Mouse (Mus musculus) adrenal gland, postnatal 25 days (tissue): ENCODE measurements at regions not wholly inside any gene's neighbourhood (a gene's known extent, or its start where the extent isn't known, plus 50 kb on each side); places are given as distances from the start of the nearest gene placed in this dataset.

Source experiments
- DNase-seq: peaks from one replicate; pipeline ENCODE4 v3.0.0; 2021; ENCODE audit warnings: mixed read lengths

GRCm38 (mm10) chr13:47580144-47580543, 457.7 kb downstream of the Rnf144b start:
- no peak for DNase-seq

DNA sequence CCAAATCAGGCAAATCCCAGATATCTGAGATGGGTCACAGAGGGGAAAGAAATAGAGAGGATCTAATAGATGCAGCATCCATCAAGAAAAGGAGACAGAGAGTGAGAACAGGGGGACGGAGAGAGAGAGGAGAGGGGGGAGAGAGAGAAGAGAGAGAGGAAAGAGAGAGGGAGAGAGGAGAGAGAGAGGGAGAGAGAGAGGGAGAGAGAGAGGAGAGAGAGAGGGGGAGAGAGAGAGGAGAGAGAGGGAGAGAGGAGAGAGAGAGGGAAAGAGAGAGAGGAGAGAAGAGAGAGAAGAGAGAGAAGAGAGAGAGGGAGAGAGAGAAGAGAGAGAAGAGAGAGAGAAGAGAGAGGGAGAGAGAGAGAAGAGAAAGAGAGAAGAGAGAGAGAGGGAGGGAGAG, 462.7 kb downstream of the Rnf144b start:
- no peak for DNase-seq

DNA sequence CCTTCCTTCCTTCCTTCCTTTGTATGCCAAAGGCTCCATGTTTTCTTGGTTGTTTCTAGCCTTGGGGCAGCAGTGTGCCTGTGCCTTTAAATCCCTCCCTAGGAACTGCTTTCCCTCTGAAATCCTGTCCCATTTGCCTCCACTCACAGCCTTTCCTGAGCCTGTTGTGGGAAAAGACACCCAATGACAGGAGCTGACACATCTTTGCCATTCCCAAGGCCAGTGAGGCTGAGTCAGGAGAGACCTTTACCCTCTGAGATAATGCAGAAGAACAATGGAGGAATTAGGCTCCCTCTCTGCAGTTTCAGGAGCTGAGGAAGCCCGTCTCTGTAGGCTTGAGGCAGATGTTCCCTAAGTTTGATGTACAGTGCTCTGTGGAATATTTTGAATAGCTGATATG, 480.2 kb downstream of the Rnf144b start:
- DNase-seq: peak; percentile 21

- DNase-seq: no peak
Measured at GRCm38 (mm10) chr13:47611439-47611838, 489.0 kb downstream of the Rnf144b start.

GRCm38 (mm10) chr13:47636511-47637103, 514.2 kb downstream of the Rnf144b start:
- no peak for DNase-seq

GRCm38 (mm10) chr13:47642341-47642740, 519.9 kb downstream of the Rnf144b start:
- no peak for DNase-seq

DNA sequence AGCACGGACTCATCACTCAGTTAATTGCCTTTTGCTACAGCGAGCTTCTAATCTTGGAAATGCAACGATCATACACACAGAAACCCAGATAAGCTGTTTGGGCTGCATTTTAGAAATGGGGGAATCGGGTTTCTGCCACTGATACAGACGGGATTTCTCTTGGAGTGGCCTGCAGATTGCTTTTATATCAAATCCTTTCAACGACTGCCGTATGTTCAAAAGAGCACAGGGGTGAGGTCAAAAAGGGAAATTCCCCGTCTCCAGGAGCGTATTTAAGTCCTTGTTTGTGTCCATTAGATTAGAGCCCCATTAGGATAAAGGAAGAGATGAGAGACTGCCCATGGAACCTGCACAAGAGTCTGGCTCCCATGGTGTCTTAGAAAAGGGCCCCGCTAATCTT, 522.6 kb downstream of the Rnf144b start:
- DNase-seq: no peak

DNA sequence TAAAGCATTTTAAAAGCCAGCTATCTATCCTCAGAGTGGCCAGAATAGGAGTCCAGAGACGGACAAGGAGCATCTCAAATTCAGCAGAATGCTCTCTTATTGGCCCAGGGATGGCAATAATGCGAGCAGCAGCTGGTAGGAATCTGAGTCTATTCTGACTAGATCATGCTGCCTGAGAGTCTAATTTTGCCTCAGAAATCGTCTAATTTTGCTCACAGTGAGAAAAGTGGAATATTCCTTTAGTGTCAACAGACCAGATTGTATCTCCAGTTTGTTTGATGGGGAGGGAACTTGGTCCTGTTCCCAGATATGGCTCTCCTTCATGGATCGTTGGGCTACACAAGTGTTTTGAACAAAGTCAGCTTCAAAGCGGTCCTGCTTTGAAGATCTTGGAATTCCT, 525.2 kb downstream of the Rnf144b start:
- DNase-seq: no peak

DNA sequence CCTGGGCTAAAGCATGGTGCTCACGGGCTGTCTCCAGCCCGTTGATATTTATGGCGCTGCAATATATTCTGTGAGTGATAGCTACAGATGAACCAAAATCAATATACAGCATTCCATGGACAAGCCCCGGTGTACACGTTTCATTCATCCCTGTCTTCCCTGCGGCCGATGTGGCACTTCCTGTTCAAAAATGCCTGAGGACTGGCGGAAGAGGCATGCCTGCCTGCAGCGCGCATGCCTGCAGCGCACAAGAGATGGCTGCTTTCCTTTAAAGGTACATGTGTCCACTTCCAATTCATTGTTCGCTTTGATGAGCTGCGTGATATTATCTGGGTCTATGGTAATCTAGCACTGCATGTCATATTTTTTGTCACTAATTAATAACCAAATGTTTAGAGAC, 527.6 kb downstream of the Rnf144b start:
- DNase-seq: no peak

DNA sequence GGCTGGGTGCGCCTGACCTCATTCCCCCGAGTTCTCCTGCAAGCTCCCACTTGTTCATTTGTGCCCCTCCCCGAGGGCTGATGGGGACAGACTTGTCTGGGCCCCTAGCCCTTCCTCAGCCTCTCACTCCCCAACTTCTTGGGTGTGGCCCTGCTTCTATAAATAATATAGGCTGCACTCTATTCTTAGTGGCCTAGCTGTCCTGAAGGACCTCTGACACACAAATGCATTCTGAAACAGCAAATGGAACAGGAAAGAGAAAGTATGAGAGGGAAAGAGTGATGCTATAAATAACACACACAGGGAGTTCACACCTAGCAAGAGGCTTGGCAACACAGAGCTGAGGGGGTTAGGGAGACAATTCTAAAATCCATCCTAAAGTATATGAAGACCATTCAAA, 544.0 kb downstream of the Rnf144b start:
- no peak for DNase-seq

DNA sequence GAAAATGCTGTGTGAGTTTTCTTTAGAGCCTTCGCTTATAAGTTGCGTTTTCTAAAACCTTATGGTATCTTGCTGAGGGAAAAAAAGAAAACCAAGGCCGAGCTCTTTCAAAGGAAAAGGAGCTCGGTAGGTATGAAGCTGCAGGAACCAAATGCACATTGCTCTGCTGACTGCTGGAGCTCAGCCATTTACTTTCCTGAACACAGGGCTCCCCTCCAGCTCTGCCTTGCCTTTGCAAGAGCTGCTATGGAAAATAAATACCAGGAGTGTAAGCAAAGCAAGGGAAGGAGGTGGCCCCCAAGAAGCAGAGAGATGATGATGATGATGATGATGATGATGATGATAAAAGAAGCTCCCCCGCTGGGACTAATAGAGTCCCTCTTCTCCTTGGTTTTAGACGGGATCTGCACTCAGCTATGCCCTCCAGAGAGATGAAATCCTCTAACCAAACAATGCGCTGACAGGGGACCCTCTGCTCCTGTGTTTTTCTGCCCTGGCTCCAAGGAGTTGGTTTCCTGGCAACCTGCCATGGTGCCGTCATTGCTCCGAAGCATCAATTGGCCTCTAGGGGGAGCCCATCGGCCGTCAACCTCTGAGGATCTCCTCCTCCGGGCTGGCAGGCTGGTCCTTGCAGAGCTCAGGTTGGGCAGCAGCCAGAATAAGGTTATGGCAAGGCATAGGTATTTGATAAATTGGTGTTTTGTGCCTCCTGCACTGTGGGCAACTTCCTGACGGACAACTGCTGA, 544.7 kb downstream of the Rnf144b start:
- DNase-seq: peak; percentile 92

DNA sequence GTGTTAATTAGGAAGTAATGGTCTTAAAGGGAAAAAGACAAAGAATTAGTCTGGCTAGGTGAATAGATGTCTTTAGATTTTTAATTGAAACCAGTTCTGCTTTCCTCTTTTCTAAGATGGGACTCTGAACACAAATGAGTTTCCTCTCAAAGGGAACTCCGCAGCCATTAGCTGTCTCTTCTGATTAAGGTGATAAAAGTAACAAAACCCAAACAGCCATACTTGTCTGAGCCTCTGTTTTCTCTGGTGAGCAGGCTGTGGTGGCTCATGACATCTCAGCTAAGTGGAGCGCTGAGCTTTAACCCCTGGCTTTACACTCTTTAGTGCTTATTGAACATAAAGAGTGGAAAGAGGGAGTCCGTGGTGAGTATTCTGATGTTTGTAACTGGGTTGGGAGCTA, 565.7 kb downstream of the Rnf144b start:
- no peak for DNase-seq

DNA sequence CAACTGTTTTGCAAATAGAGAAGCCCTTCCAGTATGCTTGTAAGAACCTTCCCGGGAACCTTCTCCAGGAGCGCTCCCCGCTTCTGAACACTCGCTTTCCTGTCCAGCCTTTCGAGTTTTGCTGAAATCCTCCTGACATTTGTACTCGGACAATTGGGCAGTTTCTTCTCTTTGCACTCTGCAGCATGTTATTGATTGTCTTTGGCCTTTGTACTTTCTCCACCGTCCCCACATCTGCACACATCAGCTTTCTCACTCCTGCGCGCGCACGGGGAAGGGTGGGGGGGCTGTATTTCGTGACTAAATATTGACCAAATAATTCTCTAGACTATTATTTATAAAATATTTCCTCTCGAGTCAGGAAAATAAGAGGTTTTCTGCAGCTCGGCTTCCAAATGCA, 567.2 kb upstream of the Id4 start:
- DNase-seq: no peak

DNA sequence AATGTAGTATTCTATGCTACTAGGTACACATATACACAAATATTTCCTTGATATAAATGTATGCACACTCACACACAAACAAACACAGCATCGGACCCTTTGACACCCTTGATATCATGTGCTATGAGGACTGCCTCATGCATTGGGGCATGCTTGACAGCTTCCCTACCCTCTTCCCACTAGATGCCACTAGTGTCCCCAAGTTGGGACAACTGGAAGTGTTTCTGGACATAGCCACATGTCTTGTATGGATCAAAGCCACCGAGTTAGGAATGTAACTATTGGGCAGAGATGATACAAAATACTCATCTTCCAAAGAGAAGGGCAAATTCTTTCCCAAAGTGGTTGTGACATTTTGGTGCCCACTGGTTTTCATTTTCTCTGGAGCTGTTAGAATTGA, 565.2 kb upstream of the Id4 start:
- no peak for DNase-seq

DNA sequence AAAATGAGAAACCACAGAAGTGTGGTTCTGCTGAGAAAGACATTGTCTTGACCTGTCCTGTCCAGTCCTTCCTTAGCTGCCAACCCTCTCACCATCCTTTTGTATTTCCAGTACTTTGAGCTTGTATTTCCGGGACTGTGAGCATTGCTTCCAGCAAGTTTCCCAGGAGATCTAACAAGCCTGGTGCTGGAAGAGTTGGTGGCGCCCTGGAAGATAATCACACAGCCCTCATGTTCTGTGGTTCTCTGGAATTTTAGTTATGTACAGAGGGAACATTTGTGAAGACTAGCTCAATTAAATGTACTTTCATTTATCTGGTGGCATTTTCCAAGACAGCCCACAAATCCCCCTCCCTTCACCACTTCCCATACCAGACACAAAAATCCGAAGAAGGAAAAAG, 560.5 kb upstream of the Id4 start:
- no peak for DNase-seq

- DNase-seq: no peak
Measured at GRCm38 (mm10) chr13:47707961-47708609, 552.9 kb upstream of the Id4 start.

DNA sequence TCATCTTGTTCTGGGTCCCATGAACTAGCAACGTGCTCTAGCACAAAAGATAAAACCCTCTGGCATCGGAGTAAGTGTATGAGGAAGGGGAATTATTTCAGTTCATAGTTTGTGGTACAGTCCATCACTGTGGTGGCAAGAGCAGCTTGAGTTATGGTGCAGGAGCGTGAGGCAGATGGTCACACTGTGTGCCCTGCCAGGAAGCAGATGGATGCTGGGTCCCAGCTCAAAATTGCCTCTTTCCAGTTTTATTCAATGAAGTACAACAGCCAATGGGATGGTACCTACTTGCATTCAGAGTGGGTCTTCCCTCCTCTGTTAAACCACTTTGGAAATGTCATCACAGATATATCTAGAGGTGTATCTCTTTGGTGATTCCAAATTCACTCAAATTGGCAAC, 551.7 kb upstream of the Id4 start:
- DNase-seq: no peak

DNA sequence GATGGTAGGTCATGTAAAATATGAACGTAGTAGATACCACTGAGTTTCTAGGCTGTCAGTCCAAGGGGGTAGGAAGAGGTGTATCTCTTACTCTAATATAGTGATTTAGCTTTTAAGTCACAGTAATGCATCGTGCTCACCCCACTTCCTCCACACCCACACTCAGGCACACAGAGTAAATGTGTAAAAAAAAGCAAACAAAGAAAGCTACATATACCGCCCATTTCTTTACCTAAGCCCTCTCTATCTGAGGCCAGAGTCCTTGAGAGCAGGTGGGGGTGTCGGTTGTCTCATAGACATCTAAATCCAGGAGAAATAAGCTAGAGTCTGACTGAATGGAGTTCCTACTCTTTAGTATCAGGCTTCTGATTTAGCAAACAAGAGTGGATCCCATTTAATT, 548.5 kb upstream of the Id4 start:
- DNase-seq: no peak

DNA sequence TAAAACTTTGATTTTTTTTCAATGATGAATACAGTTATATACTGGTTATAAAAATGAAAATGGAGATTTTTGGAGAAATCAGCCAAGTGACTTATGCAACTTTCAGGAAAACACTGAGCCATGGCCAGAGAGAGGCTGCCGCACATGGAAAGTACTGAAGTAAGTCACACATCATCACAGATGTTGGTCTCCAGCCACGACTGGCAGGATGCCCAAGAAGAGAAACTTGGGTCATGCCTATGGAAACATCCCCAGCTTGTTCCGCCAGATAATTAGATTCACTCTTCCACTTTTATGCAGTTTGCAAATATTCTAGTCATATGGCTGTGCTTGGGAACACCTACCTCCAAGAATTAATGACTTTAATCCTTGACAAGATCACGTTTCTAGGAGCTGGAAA, 544.8 kb upstream of the Id4 start:
- DNase-seq: no peak

DNA sequence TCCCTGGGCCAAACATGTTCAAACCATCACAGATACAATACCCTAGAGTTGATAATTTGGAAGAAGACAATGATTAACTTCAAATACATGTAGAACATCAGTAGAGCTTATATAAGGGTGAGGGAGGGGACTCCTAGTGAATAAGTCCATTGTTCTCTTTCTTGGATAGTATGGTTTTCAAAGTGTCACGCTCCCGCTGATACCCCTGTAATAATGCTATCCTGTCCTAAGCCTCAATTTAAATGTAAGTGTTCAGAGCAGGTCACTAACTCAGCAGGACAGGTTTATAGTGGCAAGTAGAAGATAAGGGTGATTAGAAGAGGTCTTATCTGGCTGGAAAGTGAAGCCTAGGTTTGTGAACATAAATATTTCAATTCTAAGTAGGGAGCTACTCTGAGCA, 540.4 kb upstream of the Id4 start:
- DNase-seq: no peak

GRCm38 (mm10) chr13:47734415-47734814, 526.6 kb upstream of the Id4 start:
- no peak for DNase-seq

GRCm38 (mm10) chr13:47735426-47736063, 525.5 kb upstream of the Id4 start:
- DNase-seq: no peak

- DNase-seq: no peak
Measured at GRCm38 (mm10) chr13:47748906-47749305, 512.1 kb upstream of the Id4 start.
